Mouse (Mus musculus): ENCODE results near the gene Stx2. TPM values are rescaled to one million over a fixed set of nuclear protein-coding genes. Genes with fewer than 3 reads are reported as not detected.
A peak's percentile ranks its signal among the peaks of the same experiment; 100 is the strongest.
"Not testable (repeated sequence)": the region's sequence is repeated elsewhere in the genome, so short reads cannot be mapped to it uniquely, and the experiment has no call there.

Stx2 gene
- polyA plus RNA-seq, 1 experiment from 2014 or later, result 87.3 TPM

GRCm38 (mm10) chr5:128980857-128981256, 27.5 kb downstream of the Stx2 start:
- H3K4me2 ChIP-seq, result no peak overlapping the region
- H3K36me3 ChIP-seq (ENCODE audit: control insufficient read depth, insufficient read depth, low read length), result peaks cover 9% of the 10 kb centered on the region
- no peak overlapping the region for H3K27ac ChIP-seq (ENCODE audit: low read depth, low read length)
- 58% methylated on average over 7 of the region's 7 CpGs for WGBS
- ATAC-seq (replicated peaks; ENCODE audit: low FRiP score), result no peak
- no peaks in the 10 kb centered on the region for H3K27me3 ChIP-seq (replicated peaks; ENCODE audit: control insufficient read depth, insufficient read depth, low read length)
- H3K4me1 ChIP-seq (replicated peaks; ENCODE audit: control insufficient read depth, insufficient read depth, low read length), result no peaks in the 10 kb centered on the region
- no peak for DNase-seq (ENCODE audit: low spot score)
- no peak overlapping the region for H3K4me3 ChIP-seq (ENCODE audit: low read depth, low read length)
- no peak overlapping the region for H3K9ac ChIP-seq (ENCODE audit: low read depth, low read length)
- peaks cover 5% of the 10 kb centered on the region; the same call in 1 of the 2 replicates for H3K9me3 ChIP-seq (ENCODE audit: control insufficient read depth, low read length)

GRCm38 (mm10) chr5:128978957-128979356, 29.4 kb downstream of the Stx2 start:
- WGBS, result 94% methylated on average over 7 of the region's 7 CpGs
- no peak for ATAC-seq (replicated peaks; ENCODE audit: low FRiP score)
- H3K9me3 ChIP-seq (ENCODE audit: control insufficient read depth, low read length), result peaks cover 5% of the 10 kb centered on the region; the same call in 1 of the 2 replicates

GRCm38 (mm10) chr5:128977466-128977865, 30.9 kb downstream of the Stx2 start:
- not testable (repeated sequence) for H3K4me3 ChIP-seq (ENCODE audit: low read depth, low read length); H3K4me2 ChIP-seq; H3K9me3 ChIP-seq (ENCODE audit: control insufficient read depth, low read length); H3K4me1 ChIP-seq (replicated peaks; ENCODE audit: control insufficient read depth, insufficient read depth, low read length); H3K27me3 ChIP-seq (replicated peaks; ENCODE audit: control insufficient read depth, insufficient read depth, low read length); ATAC-seq (replicated peaks; ENCODE audit: low FRiP score); H3K9ac ChIP-seq (ENCODE audit: low read depth, low read length); H3K27ac ChIP-seq (ENCODE audit: low read depth, low read length); DNase-seq (ENCODE audit: low spot score); H3K36me3 ChIP-seq (ENCODE audit: control insufficient read depth, insufficient read depth, low read length)
- WGBS, result 56% methylated on average over 1 of the region's 1 CpGs

More at GRCm38 (mm10) chr5:128978957-128979356, 29.4 kb downstream of the Stx2 start:
- no peaks in the 10 kb centered on the region for H3K27me3 ChIP-seq (replicated peaks; ENCODE audit: control insufficient read depth, insufficient read depth, low read length)
- H3K4me1 ChIP-seq (replicated peaks; ENCODE audit: control insufficient read depth, insufficient read depth, low read length), result no peaks in the 10 kb centered on the region
- H3K36me3 ChIP-seq (ENCODE audit: control insufficient read depth, insufficient read depth, low read length), result no peaks in the 10 kb centered on the region
- H3K27ac ChIP-seq (ENCODE audit: low read depth, low read length), result no peak overlapping the region
- DNase-seq (ENCODE audit: low spot score), result no peak
- H3K4me3 ChIP-seq (ENCODE audit: low read depth, low read length), result no peak overlapping the region
- H3K9ac ChIP-seq (ENCODE audit: low read depth, low read length), result no peak overlapping the region
- no peak overlapping the region for H3K4me2 ChIP-seq

GRCm38 (mm10) chr5:128976266-128976665, 32.1 kb downstream of the Stx2 start:
- no peak for ATAC-seq (replicated peaks; ENCODE audit: low FRiP score)
- DNase-seq (ENCODE audit: low spot score), result no peak
- Histone ChIP-seq H3K4me2 (no peak overlapping the region), H3K27me3 (replicated peaks; ENCODE audit: control insufficient read depth, insufficient read depth, low read length) (no peaks in the 10 kb centered on the region), H3K9ac (ENCODE audit: low read depth, low read length) (no peak overlapping the region), H3K36me3 (ENCODE audit: control insufficient read depth, insufficient read depth, low read length) (no peaks in the 10 kb centered on the region), H3K9me3 (ENCODE audit: control insufficient read depth, low read length) (peaks cover 5% of the 10 kb centered on the region; the same call in 1 of the 2 replicates), H3K4me3 (ENCODE audit: low read depth, low read length) (no peak overlapping the region), H3K27ac (ENCODE audit: low read depth, low read length) (no peak overlapping the region), H3K4me1 (replicated peaks; ENCODE audit: control insufficient read depth, insufficient read depth, low read length) (no peaks in the 10 kb centered on the region)
- WGBS, result 36% methylated on average over 4 of the region's 4 CpGs

GRCm38 (mm10) chr5:128971298-128971697, 37.1 kb downstream of the Stx2 start:
- H3K27ac ChIP-seq (ENCODE audit: low read depth, low read length), result no peak overlapping the region
- H3K36me3 ChIP-seq (ENCODE audit: control insufficient read depth, insufficient read depth, low read length), result no peaks in the 10 kb centered on the region
- H3K27me3 ChIP-seq (replicated peaks; ENCODE audit: control insufficient read depth, insufficient read depth, low read length), result no peaks in the 10 kb centered on the region
- peak; percentile 63 for DNase-seq (ENCODE audit: low spot score)
- 0 out of 2 replicates have a peak, but pooled peaks have one; percentile 23 for ATAC-seq (replicated peaks; ENCODE audit: low FRiP score)
- H3K9ac ChIP-seq (ENCODE audit: low read depth, low read length), result no peak overlapping the region
- 22% methylated on average over 14 of the region's 14 CpGs for WGBS
- H3K4me3 ChIP-seq (ENCODE audit: low read depth, low read length), result no peak overlapping the region
- peak overlapping the region; percentile 16; the same call in 1 of the 2 replicates for H3K4me2 ChIP-seq
- H3K9me3 ChIP-seq (ENCODE audit: control insufficient read depth, low read length), result no peaks in the 10 kb centered on the region
- no peaks in the 10 kb centered on the region for H3K4me1 ChIP-seq (replicated peaks; ENCODE audit: control insufficient read depth, insufficient read depth, low read length)

GRCm38 (mm10) chr5:128970878-128971277, 37.5 kb downstream of the Stx2 start:
- Histone ChIP-seq H3K27me3 (replicated peaks; ENCODE audit: control insufficient read depth, insufficient read depth, low read length) (no peaks in the 10 kb centered on the region), H3K9me3 (ENCODE audit: control insufficient read depth, low read length) (no peaks in the 10 kb centered on the region), H3K4me3 (ENCODE audit: low read depth, low read length) (no peak overlapping the region), H3K4me1 (replicated peaks; ENCODE audit: control insufficient read depth, insufficient read depth, low read length) (no peaks in the 10 kb centered on the region), H3K36me3 (ENCODE audit: control insufficient read depth, insufficient read depth, low read length) (no peaks in the 10 kb centered on the region), H3K27ac (ENCODE audit: low read depth, low read length) (no peak overlapping the region), H3K9ac (ENCODE audit: low read depth, low read length) (no peak overlapping the region), H3K4me2 (peak overlapping the region; percentile 16)
- ATAC-seq (replicated peaks; ENCODE audit: low FRiP score) (no peak), DNase-seq (ENCODE audit: low spot score) (no peak)
- 63% methylated on average over 10 of the region's 10 CpGs for WGBS

- no peaks in the 10 kb centered on the region for H3K27me3 ChIP-seq (replicated peaks; ENCODE audit: control insufficient read depth, insufficient read depth, low read length)
- ATAC-seq (replicated peaks; ENCODE audit: low FRiP score) (no peak), DNase-seq (ENCODE audit: low spot score) (no peak)
- no peak overlapping the region for H3K27ac ChIP-seq (ENCODE audit: low read depth, low read length)
- peaks cover 3% of the 10 kb centered on the region; the same call in 1 of the 2 replicates for H3K9me3 ChIP-seq (ENCODE audit: control insufficient read depth, low read length)
- no peak overlapping the region for H3K4me2 ChIP-seq
- 47% methylated on average over 4 of the region's 4 CpGs for WGBS
- no peaks in the 10 kb centered on the region for H3K4me1 ChIP-seq (replicated peaks; ENCODE audit: control insufficient read depth, insufficient read depth, low read length)
- H3K36me3 ChIP-seq (ENCODE audit: control insufficient read depth, insufficient read depth, low read length), result no peaks in the 10 kb centered on the region
- H3K9ac ChIP-seq (ENCODE audit: low read depth, low read length), result no peak overlapping the region
- H3K4me3 ChIP-seq (ENCODE audit: low read depth, low read length), result no peak overlapping the region
Measured at GRCm38 (mm10) chr5:128964353-128964752, 44.0 kb downstream of the Stx2 start.

- no peak overlapping the region for H3K4me2 ChIP-seq
- peaks cover 3% of the 10 kb centered on the region; the same call in 1 of the 2 replicates for H3K9me3 ChIP-seq (ENCODE audit: control insufficient read depth, low read length)
- no peak overlapping the region for H3K4me3 ChIP-seq (ENCODE audit: low read depth, low read length)
- no peaks in the 10 kb centered on the region for H3K27me3 ChIP-seq (replicated peaks; ENCODE audit: control insufficient read depth, insufficient read depth, low read length)
- no peaks in the 10 kb centered on the region for H3K4me1 ChIP-seq (replicated peaks; ENCODE audit: control insufficient read depth, insufficient read depth, low read length)
- no peak overlapping the region for H3K9ac ChIP-seq (ENCODE audit: low read depth, low read length)
- H3K36me3 ChIP-seq (ENCODE audit: control insufficient read depth, insufficient read depth, low read length), result no peaks in the 10 kb centered on the region
- no peak for DNase-seq (ENCODE audit: low spot score)
- no peak for ATAC-seq (replicated peaks; ENCODE audit: low FRiP score)
- WGBS, result 82% methylated on average over 3 of the region's 3 CpGs
- no peak overlapping the region for H3K27ac ChIP-seq (ENCODE audit: low read depth, low read length)
Measured at GRCm38 (mm10) chr5:128958916-128959315, 49.5 kb downstream of the Stx2 start.

- H3K36me3 ChIP-seq (ENCODE audit: control insufficient read depth, insufficient read depth, low read length); DNase-seq (ENCODE audit: low spot score); H3K27ac ChIP-seq (ENCODE audit: low read depth, low read length); H3K9ac ChIP-seq (ENCODE audit: low read depth, low read length); H3K4me3 ChIP-seq (ENCODE audit: low read depth, low read length); H3K4me2 ChIP-seq; H3K9me3 ChIP-seq (ENCODE audit: control insufficient read depth, low read length); ATAC-seq (replicated peaks; ENCODE audit: low FRiP score); H3K4me1 ChIP-seq (replicated peaks; ENCODE audit: control insufficient read depth, insufficient read depth, low read length): not testable (repeated sequence)
- WGBS, result 74% methylated on average over 5 of the region's 5 CpGs
- H3K27me3 ChIP-seq (replicated peaks; ENCODE audit: control insufficient read depth, insufficient read depth, low read length), result peaks cover 15% of the 10 kb centered on the region
Measured at GRCm38 (mm10) chr5:128954371-128954770, 54.0 kb downstream of the Stx2 start.
